Mouse (Mus musculus) thymus, adult 2 months (tissue): ENCODE results near the gene Anapc15-ps. TPM values are rescaled to one million over a fixed set of nuclear protein-coding genes. Genes with fewer than 3 reads are reported as not detected.

ENCODE experiments used
- DNase-seq: peaks from one replicate; pipeline ENCODE4 v3.0.0; 2021
- H3K27ac ChIP-seq: fragments of 200-500 bp; 2 replicates; pipeline ENCODE4 v1.5.1; 2012; ENCODE audit warnings: low read length, control low read depth; ENCODE audit not compliant: control insufficient read depth, insufficient read depth
- H3K27me3 ChIP-seq: fragments of 200-500 bp; 2 replicates; pipeline ENCODE4 v1.6.1; 2012; ENCODE audit warnings: mild to moderate bottlenecking, low read length, moderate library complexity, mixed read lengths; ENCODE audit not compliant: control insufficient read depth, insufficient read depth
- H3K36me3 ChIP-seq: fragments of 200-500 bp; 2 replicates; pipeline ENCODE4 v1.6.1; 2012; ENCODE audit warnings: mild to moderate bottlenecking, low read length, moderate library complexity; ENCODE audit not compliant: control insufficient read depth, insufficient read depth
- H3K4me1 ChIP-seq: fragments of 200-500 bp; replicated peaks from 2 replicates; pipeline ENCODE4 v1.6.1; 2012; ENCODE audit warnings: low read length; ENCODE audit not compliant: control insufficient read depth, insufficient read depth
- H3K4me3 ChIP-seq: fragments of 200-500 bp; 2 replicates; pipeline ENCODE4 v1.5.1; 2012; ENCODE audit warnings: mild to moderate bottlenecking, low read length, control low read depth, moderate library complexity; ENCODE audit not compliant: control insufficient read depth, insufficient read depth
- CTCF ChIP-seq: fragments of 200-500 bp; IDR thresholded peaks from 2 replicates; pipeline ENCODE4 v1.5.1; 2012; ENCODE audit warnings: mild to moderate bottlenecking, control low read depth, low read length, moderate library complexity, borderline replicate concordance; ENCODE audit not compliant: control insufficient read depth, poor library complexity, insufficient read depth; ENCODE audit errors: extremely low read depth
- POLR2A ChIP-seq: fragments of 200-500 bp; IDR thresholded peaks from 2 replicates; pipeline ENCODE4 v1.6.1; 2012; ENCODE audit warnings: mild to moderate bottlenecking, low read length, control low read depth, moderate library complexity; ENCODE audit not compliant: control insufficient read depth, poor library complexity, insufficient read depth; ENCODE audit errors: extremely low read depth
- WGBS: fragments of 180-500 bp; shearing (Covaris S2); methylation state at CpG from one replicate; pipeline ENCODE4 v1.1.7; 2018; 5-methylcytosine and 5-hydroxymethylcytosine counted together
- polyA plus RNA-seq: library from polyadenylated mRNA; depleted of rRNA; stranded (reverse); fragments of >200 nt; gene quantifications from 2 replicates; pipeline ENCODE4 v1.2.3, GENCODE M21; 2012

The Anapc15-ps gene
- polyA plus RNA-seq, 1 experiment: not detected

GRCm38 (mm10) chr10:95665426-95665990, 7.7 kb downstream of the Anapc15-ps start:
- no peak overlapping the region for H3K27ac ChIP-seq
- H3K27me3 ChIP-seq: no peaks in the 10 kb centered on the region
- no peak for DNase-seq
- H3K36me3 ChIP-seq: no peaks in the 10 kb centered on the region
- H3K4me1 ChIP-seq: no peaks in the 10 kb centered on the region; the same call in 1 of the 2 replicates
- no peak overlapping the region for H3K4me3 ChIP-seq
- WGBS: 89% methylated on average over 11 of the region's 11 CpGs
- no peak for TF ChIP-seq CTCF
- TF ChIP-seq POLR2A: no peak

GRCm38 (mm10) chr10:95664613-95665012, 8.6 kb downstream of the Anapc15-ps start:
- no peaks in the 10 kb centered on the region; the same call in 1 of the 2 replicates for H3K4me1 ChIP-seq
- H3K36me3 ChIP-seq: no peaks in the 10 kb centered on the region
- DNase-seq: no peak
- TF ChIP-seq CTCF (no peak), POLR2A (no peak)
- no peak overlapping the region for H3K4me3 ChIP-seq
- 92% methylated on average over 3 of the region's 3 CpGs for WGBS
- no peak overlapping the region for H3K27ac ChIP-seq
- no peaks in the 10 kb centered on the region for H3K27me3 ChIP-seq

- 86% methylated on average over 6 of the region's 6 CpGs for whole genome bisulfite sequencing
- no peaks in the 10 kb centered on the region for H3K36me3 ChIP-seq
- no peak for TF ChIP-seq CTCF
- TF ChIP-seq POLR2A: no peak
- no peak overlapping the region for H3K27ac ChIP-seq
- no peak for DNase-seq
- no peaks in the 10 kb centered on the region; the same call in 1 of the 2 replicates for H3K4me1 ChIP-seq
- no peaks in the 10 kb centered on the region for H3K27me3 ChIP-seq
- no peak overlapping the region for H3K4me3 ChIP-seq
Measured at GRCm38 (mm10) chr10:95660356-95660755, 12.9 kb downstream of the Anapc15-ps start.

- TF ChIP-seq CTCF (no peak), POLR2A (no peak)
- DNase-seq: no peak
- 88% methylated on average over 8 of the region's 8 CpGs for WGBS
- Histone ChIP-seq H3K4me3 (no peak overlapping the region), H3K27me3 (no peaks in the 10 kb centered on the region), H3K36me3 (no peaks in the 10 kb centered on the region), H3K27ac (no peak overlapping the region), H3K4me1 (no peaks in the 10 kb centered on the region; the same call in 1 of the 2 replicates)
Measured at GRCm38 (mm10) chr10:95659471-95660150, 13.6 kb downstream of the Anapc15-ps start.

GRCm38 (mm10) chr10:95658836-95659343, 14.4 kb downstream of the Anapc15-ps start:
- no peaks in the 10 kb centered on the region for H3K36me3 ChIP-seq
- TF ChIP-seq POLR2A (no peak), CTCF (no peak)
- no peaks in the 10 kb centered on the region for H3K27me3 ChIP-seq
- WGBS: 76% methylated on average over 6 of the region's 6 CpGs
- H3K4me3 ChIP-seq: no peak overlapping the region
- no peaks in the 10 kb centered on the region; the same call in 1 of the 2 replicates for H3K4me1 ChIP-seq
- H3K27ac ChIP-seq: no peak overlapping the region
- DNase-seq: no peak

GRCm38 (mm10) chr10:95656236-95657225, 16.7 kb downstream of the Anapc15-ps start:
- no peak for TF ChIP-seq POLR2A
- no peak for TF ChIP-seq CTCF
- H3K4me1 ChIP-seq: no peaks in the 10 kb centered on the region; the same call in 1 of the 2 replicates
- WGBS: 94% methylated on average over 10 of the region's 10 CpGs
- no peaks in the 10 kb centered on the region for H3K27me3 ChIP-seq
- H3K27ac ChIP-seq: no peak overlapping the region
- DNase-seq: no peak
- no peak overlapping the region for H3K4me3 ChIP-seq
- no peaks in the 10 kb centered on the region for H3K36me3 ChIP-seq
